Mouse (Mus musculus) MEL (cell line): ENCODE measurements around the gene Mrpl45. TPM values are rescaled to one million over a fixed set of nuclear protein-coding genes. Genes with fewer than 3 reads are reported as not detected.

Experiments
- DNase-seq: peaks from one replicate; pipeline ENCODE4 v3.0.0; 2011; ENCODE audit warnings: low read depth, low spot score
- H3K27ac ChIP-seq: 2 replicates; pipeline ENCODE4 v1.5.1; 2012; ENCODE audit warnings: low read depth, mild to moderate bottlenecking, control low read depth, low read length, moderate library complexity; ENCODE audit not compliant: control insufficient read depth
- H3K27me3 ChIP-seq, 2 experiments: fragments of 150-350 bp in 1 of 2; sonication (generic) in 1 of 2; 2 replicates each; pipeline ENCODE4 v1.6.1; 2012; ENCODE audit warnings: low read length in 2 of 2, mild to moderate bottlenecking in 2 of 2, improper control_type of control experiment in 1 of 2, moderate library complexity in 1 of 2; ENCODE audit not compliant: insufficient read depth in 2 of 2, control insufficient read depth in 1 of 2
- H3K36me3 ChIP-seq, 2 experiments: 2 replicates each; pipeline ENCODE4 v1.6.1; 2012 to 2014; ENCODE audit warnings: low read length in 2 of 2, improper control_type of control experiment in 1 of 2, inconsistent platforms in 1 of 2, mild to moderate bottlenecking in 1 of 2; ENCODE audit not compliant: insufficient read depth in 2 of 2, control insufficient read depth in 1 of 2
- H3K4me1 ChIP-seq, 2 experiments: fragments of 150-350 bp in 1 of 2; sonication (generic) in 1 of 2; 2 replicates each; pipeline ENCODE4 v1.6.1; 2012; ENCODE audit warnings: low read length in 2 of 2, improper control_type of control experiment in 1 of 2, mild to moderate bottlenecking in 1 of 2; ENCODE audit not compliant: insufficient read depth in 2 of 2, control insufficient read depth in 1 of 2
- H3K4me3 ChIP-seq, 2 experiments: fragments of 150-350 bp in 1 of 2; sonication (generic) in 1 of 2; 2 replicates each; pipeline ENCODE4 v1.5.1; 2012; ENCODE audit warnings: low read depth in 2 of 2, low read length in 2 of 2, mild to moderate bottlenecking in 2 of 2, moderate library complexity in 2 of 2, control low read depth in 1 of 2, improper control_type of control experiment in 1 of 2; ENCODE audit not compliant: control insufficient read depth in 1 of 2, insufficient read depth in 1 of 2
- H3K79me2 ChIP-seq: 2 replicates; pipeline ENCODE4 v1.6.1; 2012; ENCODE audit warnings: mild to moderate bottlenecking, low read length, moderate library complexity; ENCODE audit not compliant: control insufficient read depth, poor library complexity, insufficient read depth
- H3K9ac ChIP-seq: 2 replicates; pipeline ENCODE4 v1.6.1; 2012; ENCODE audit warnings: low read depth, mild to moderate bottlenecking, control low read depth, low read length, moderate library complexity; ENCODE audit not compliant: control insufficient read depth, poor library complexity, severe bottlenecking
- H3K9me3 ChIP-seq: fragments of 150-350 bp; sonication (generic); replicated peaks from 2 replicates; pipeline ENCODE4 v1.6.1; 2012; ENCODE audit warnings: mild to moderate bottlenecking, low read length, improper control_type of control experiment, moderate library complexity; ENCODE audit not compliant: insufficient read depth
- BHLHE40 ChIP-seq: IDR thresholded peaks from 2 replicates; pipeline ENCODE4 v1.6.1; 2012; ENCODE audit warnings: low read depth, mild to moderate bottlenecking, inconsistent platforms, low read length, improper control_type of control experiment, borderline replicate concordance
- CHD1 ChIP-seq: IDR thresholded peaks from 2 replicates; pipeline ENCODE4 v1.6.1; 2012; ENCODE audit warnings: low read depth, mild to moderate bottlenecking, inconsistent platforms, low read length, improper control_type of control experiment
- CTCF ChIP-seq, 3 experiments: IDR thresholded peaks in 2 of 3; conservative IDR thresholded peaks in 1 of 3; 2 replicates each; pipeline ENCODE4 v1.5.1; 2011 to 2012; ENCODE audit warnings: low read length in 3 of 3, low read depth in 2 of 3, mild to moderate bottlenecking in 2 of 3, improper control_type of control experiment in 1 of 3, inconsistent platforms in 1 of 3, mixed read lengths in 1 of 3, moderate library complexity in 1 of 3; ENCODE audit not compliant: control insufficient read depth in 1 of 3, insufficient read depth in 1 of 3, poor library complexity in 1 of 3, severe bottlenecking in 1 of 3
- E2F4 ChIP-seq: IDR thresholded peaks from 2 replicates; pipeline ENCODE4 v1.6.1; 2011; ENCODE audit warnings: low read depth, low read length, improper control_type of control experiment, borderline replicate concordance
- ELF1 ChIP-seq: IDR thresholded peaks from 2 replicates; pipeline ENCODE4 v1.6.1; 2014; ENCODE audit warnings: low read depth, mild to moderate bottlenecking, inconsistent platforms, low read length, improper control_type of control experiment, moderate library complexity
- EP300 ChIP-seq, 2 experiments: IDR thresholded peaks; 2 replicates each; pipeline ENCODE4 v1.6.1; 2011; ENCODE audit warnings: improper control_type of control experiment in 2 of 2, low read length in 2 of 2, low read depth in 1 of 2, mild to moderate bottlenecking in 1 of 2
- ETS1 ChIP-seq: IDR thresholded peaks from 2 replicates; pipeline ENCODE4 v1.6.1; 2012; ENCODE audit warnings: low read depth, mild to moderate bottlenecking, inconsistent platforms, low read length, improper control_type of control experiment, moderate library complexity
- KAT2A ChIP-seq: conservative IDR thresholded peaks from 2 replicates; pipeline ENCODE4 v1.6.1; 2012; ENCODE audit warnings: low read depth, low read length, improper control_type of control experiment, inconsistent platforms
- MAZ ChIP-seq: IDR thresholded peaks from 2 replicates; pipeline ENCODE4 v1.6.1; 2012; ENCODE audit warnings: low read depth, mild to moderate bottlenecking, inconsistent platforms, low read length, improper control_type of control experiment
- MEF2A ChIP-seq: IDR thresholded peaks from 2 replicates; pipeline ENCODE4 v1.6.1; 2014; ENCODE audit warnings: low read depth, mild to moderate bottlenecking, inconsistent platforms, low read length, improper control_type of control experiment; ENCODE audit not compliant: poor library complexity, insufficient replicate concordance, severe bottlenecking; ENCODE audit errors: extremely low read depth
- MXI1 ChIP-seq: IDR thresholded peaks from 2 replicates; pipeline ENCODE4 v1.6.1; 2011; ENCODE audit warnings: mild to moderate bottlenecking, low read depth, low read length, improper control_type of control experiment
- MYB ChIP-seq: IDR thresholded peaks from 2 replicates; pipeline ENCODE4 v1.6.1; 2011; ENCODE audit warnings: mild to moderate bottlenecking, low read depth, low read length, improper control_type of control experiment
- MYC ChIP-seq: IDR thresholded peaks from 2 replicates; pipeline ENCODE4 v1.6.1; 2011; ENCODE audit warnings: low read depth, mild to moderate bottlenecking, low read length, improper control_type of control experiment, moderate library complexity
- POLR2A ChIP-seq, 2 experiments: IDR thresholded peaks; 2 replicates each; pipeline ENCODE4 v1.6.1; 2011 to 2012; ENCODE audit warnings: low read length in 2 of 2, mild to moderate bottlenecking in 2 of 2, control low read depth in 1 of 2, improper control_type of control experiment in 1 of 2, low read depth in 1 of 2, moderate library complexity in 1 of 2; ENCODE audit not compliant: control insufficient read depth in 1 of 2, insufficient read depth in 1 of 2, poor library complexity in 1 of 2
- POLR2AphosphoS2 ChIP-seq: IDR thresholded peaks from 2 replicates; pipeline ENCODE4 v1.6.1; 2011; ENCODE audit warnings: low read length, improper control_type of control experiment
- POLR2AphosphoS5 ChIP-seq: IDR thresholded peaks from 2 replicates; pipeline ENCODE4 v1.6.1; 2012; ENCODE audit warnings: low read depth, borderline replicate concordance, mild to moderate bottlenecking, inconsistent platforms, low read length, moderate library complexity, mixed read lengths
- RAD21 ChIP-seq: IDR thresholded peaks from 2 replicates; pipeline ENCODE4 v1.6.1; 2011; ENCODE audit warnings: mild to moderate bottlenecking, low read depth, low read length, improper control_type of control experiment
- SIN3A ChIP-seq: IDR thresholded peaks from 2 replicates; pipeline ENCODE4 v1.6.1; 2012; ENCODE audit warnings: low read length, improper control_type of control experiment, inconsistent platforms
- TAL1 ChIP-seq: IDR thresholded peaks from 2 replicates; pipeline ENCODE4 v1.6.1; 2012; ENCODE audit warnings: mild to moderate bottlenecking, inconsistent platforms, low read length, moderate library complexity, mixed read lengths
- TBP ChIP-seq: IDR thresholded peaks from 2 replicates; pipeline ENCODE4 v1.8.0; 2011; ENCODE audit warnings: low read depth, low read length, improper control_type of control experiment
- TCF12 ChIP-seq: IDR thresholded peaks from 2 replicates; pipeline ENCODE4 v1.6.1; 2014; ENCODE audit warnings: low read depth, mild to moderate bottlenecking, inconsistent platforms, low read length, improper control_type of control experiment, moderate library complexity
- UBTF ChIP-seq: IDR thresholded peaks from 2 replicates; pipeline ENCODE4 v1.6.1; 2012; ENCODE audit warnings: low read depth, mild to moderate bottlenecking, inconsistent platforms, low read length, improper control_type of control experiment, moderate library complexity, borderline replicate concordance; ENCODE audit not compliant: insufficient read depth
- USF1 ChIP-seq: IDR thresholded peaks from 2 replicates; pipeline ENCODE4 v1.6.1; 2014; ENCODE audit warnings: low read depth, mild to moderate bottlenecking, inconsistent platforms, low read length, improper control_type of control experiment, moderate library complexity
- USF2 ChIP-seq, 2 experiments: IDR thresholded peaks; 2 replicates each; pipeline ENCODE4 v1.6.1; 2011 to 2012; ENCODE audit warnings: improper control_type of control experiment in 2 of 2, low read length in 2 of 2, borderline replicate concordance in 1 of 2, inconsistent platforms in 1 of 2, low read depth in 1 of 2, mild to moderate bottlenecking in 1 of 2; ENCODE audit not compliant: insufficient read depth in 1 of 2
- ZC3H11A ChIP-seq: IDR thresholded peaks from 2 replicates; pipeline ENCODE4 v1.6.1; 2012; ENCODE audit warnings: low read depth, mild to moderate bottlenecking, inconsistent platforms, low read length, improper control_type of control experiment
- ZMIZ1 ChIP-seq: IDR thresholded peaks from 2 replicates; pipeline ENCODE4 v1.6.1; 2012; ENCODE audit warnings: low read depth, mild to moderate bottlenecking, inconsistent platforms, low read length, improper control_type of control experiment, moderate library complexity
- polyA plus RNA-seq, 2 experiments: library from polyadenylated mRNA; stranded (reverse) in 1 of 2; unstranded in 1 of 2; fragments of >175 nt in 1 of 2; fragments of >200 nt in 1 of 2; gene quantifications; 2 replicates each; pipeline versions ENCODE4 v1.2.1 to v1.2.4; 2012; ENCODE audit warnings: low replicate concordance in 2 of 2, low read depth in 1 of 2; ENCODE audit not compliant: insufficient read length in 2 of 2, insufficient read depth in 1 of 2, missing spikeins in 1 of 2
- total RNA-seq: library from RNA; depleted of rRNA; stranded (reverse); fragments of 300-350 nt; gene quantifications from 2 replicates; pipeline ENCODE4 v1.2.3, GENCODE M21; 2012

Gene Mrpl45
- total and polyA plus RNA-seq, 3 experiments: 65.0 to 72.7 TPM; not detected in 1

- Histone ChIP-seq H3K9ac (peak overlapping the region; percentile 32), H3K36me3 (peaks cover 0 to 5% of the 10 kb centered on the region in 2 experiments; a peak in 2 of 4 replicates), H3K4me3 (no peak overlapping the region), H3K9me3 (no peaks in the 10 kb centered on the region), H3K27me3 (no peaks in the 10 kb centered on the region), H3K79me2 (no peaks in the 10 kb centered on the region), H3K27ac (no peak overlapping the region), H3K4me1 (peaks cover 6 to 11% of the 10 kb centered on the region in 2 experiments)
- TF ChIP-seq TAL1: no peak
- TF ChIP-seq RAD21: no peak
- no peak for TF ChIP-seq ELF1
- TF ChIP-seq MAZ: no peak
- TF ChIP-seq MEF2A: no peak
- TF ChIP-seq MYC: no peak
- no peak for TF ChIP-seq ZC3H11A
- no peak for TF ChIP-seq BHLHE40
- no peak for TF ChIP-seq CHD1
- TF ChIP-seq TCF12: no peak
- DNase-seq: peak; percentile 81
Measured at GRCm38 (mm10) chr11:97350035-97350434, 34.5 kb downstream of the Mrpl45 start.

GRCm38 (mm10) chr11:97352027-97352684 lies 36.6 kb downstream of the Mrpl45 start, which contains the start of gene Gpr179:
TSS of gene Gpr179 (minus strand) at chr11:97352077.
- no peak within 1 kb of the TSS for H3K9ac ChIP-seq
- no peaks in the 10 kb centered on the region for H3K79me2 ChIP-seq
- DNase-seq: no peak
- TF ChIP-seq MYB (no peak), USF2 (IDR thresholded peaks at IDR 0.05; ENCODE audit: borderline replicate concordance in 1 of 2, insufficient read depth in 1 of 2, low read depth in 1 of 2, low read length in 2 of 2) (no peak), POLR2AphosphoS2 (no peak), UBTF (no peak), MXI1 (no peak), POLR2AphosphoS5 (no peak), SIN3A (no peak), KAT2A (no peak), RAD21 (no peak), CTCF (IDR thresholded peaks at IDR 0.05 in 2 of 3, conservative IDR thresholded peaks at IDR 0.05 in 1 of 3; ENCODE audit: control insufficient read depth in 1 of 3, insufficient read depth in 1 of 3, low read depth in 2 of 3, low read length in 3 of 3, poor library complexity in 1 of 3, severe bottlenecking in 1 of 3) (no peak), TBP (no peak), USF1 (no peak), MYC (no peak), ZMIZ1 (no peak), E2F4 (no peak), EP300 (IDR thresholded peaks at IDR 0.05; ENCODE audit: low read depth in 1 of 2, low read length in 2 of 2) (no peak), ETS1 (no peak), POLR2A (IDR thresholded peaks at IDR 0.05; ENCODE audit: control insufficient read depth in 1 of 2, insufficient read depth in 1 of 2, low read depth in 1 of 2, low read length in 2 of 2, poor library complexity in 1 of 2) (no peak)
- peaks cover 10 to 17% of the 10 kb centered on the region in 2 experiments for H3K4me1 ChIP-seq
- H3K27me3 ChIP-seq: no peaks in the 10 kb centered on the region
- peaks cover 0 to 12% of the 10 kb centered on the region in 2 experiments; a peak in 2 of 4 replicates for H3K36me3 ChIP-seq
- no peak within 1 kb of the TSS for H3K4me3 ChIP-seq
- H3K9me3 ChIP-seq: no peaks in the 10 kb centered on the region
- H3K27ac ChIP-seq: no peak within 1 kb of the TSS
